ENCODE assay signal across 20 mouse cellular contexts in genomic region chr9:118318357-118319140, GRCm38 (mm10).
DNase-seq lines count a peak whose midpoint lies in the region; ATAC-seq and TF ChIP-seq lines count a peak whose summit lies in the region.
"Had no signal": no experiment of that assay in that cellular context is flagged by ENCODE, and none has a peak within 500 bp of the region (broad histone marks: within the 10 kb centered on the region; RNA-seq: fewer than 3 reads in every experiment).

No protein-coding gene starts in this region.

- no peak overlapping the region for H3K4me2 ChIP-seq in forebrain, embryonic 11.5 days (ENCODE audit: low read depth, low read length, severe bottlenecking)
- H3K4me2 ChIP-seq in hindbrain, embryonic 13.5 days: no peak overlapping the region
- no peak overlapping the region; the same call in 1 of the 2 replicates for H3K4me2 ChIP-seq in midbrain, embryonic 16.5 days (ENCODE audit: low read length)
- H3K4me2 ChIP-seq in liver, embryonic 11.5 days: no peak overlapping the region
- H3K4me2 ChIP-seq: embryonic facial prominence, embryonic 12.5 days; heart, embryonic 12.5 days; limb, embryonic 15.5 days had no signal

- TF ChIP-seq CTCF in brain, embryonic 14.5 days (IDR thresholded peaks at IDR 0.05; ENCODE audit: borderline replicate concordance, extremely low read depth, insufficient read depth, insufficient read length): no peak

- H3K27me3 ChIP-seq in forebrain, embryonic 11.5 days (ENCODE audit: control insufficient read depth, insufficient read depth, low read length): peaks cover 7% of the 10 kb centered on the region; the same call in 1 of the 2 replicates
- H3K27me3 ChIP-seq in hindbrain, embryonic 13.5 days: 0 out of 2 replicates have a peak, but pooled peaks cover 12% of the 10 kb centered on the region
- H3K27me3 ChIP-seq in midbrain, embryonic 16.5 days (ENCODE audit: control insufficient read depth, insufficient read depth, low read depth, low read length): peaks cover 10% of the 10 kb centered on the region; the same call in 1 of the 2 replicates
- no peaks in the 10 kb centered on the region for H3K27me3 ChIP-seq in liver, embryonic 11.5 days (replicated peaks; ENCODE audit: control insufficient read depth, insufficient read depth, low read length)
- H3K27me3 ChIP-seq: embryonic facial prominence, embryonic 12.5 days; heart, embryonic 12.5 days; limb, embryonic 15.5 days had no signal

- H3K27ac ChIP-seq in forebrain, embryonic 11.5 days (ENCODE audit: low read depth, low read length): peak overlapping the region; percentile 72
- H3K27ac ChIP-seq in hindbrain, embryonic 13.5 days: peak overlapping the region; percentile 18; the same call in 1 of the 2 replicates
- H3K27ac ChIP-seq in midbrain, embryonic 16.5 days (ENCODE audit: low read length): no peak overlapping the region
- H3K27ac ChIP-seq in liver, embryonic 11.5 days (ENCODE audit: low read depth, low read length): no peak overlapping the region
- H3K27ac ChIP-seq: embryonic facial prominence, embryonic 12.5 days; limb, embryonic 15.5 days; macrophage had no signal

- H3K4me3 ChIP-seq in forebrain, embryonic 11.5 days (ENCODE audit: low read depth, low read length): no peak overlapping the region
- H3K4me3 ChIP-seq in hindbrain, embryonic 13.5 days: no peak overlapping the region
- H3K4me3 ChIP-seq in midbrain, embryonic 16.5 days (ENCODE audit: low read depth, low read length): no peak overlapping the region
- H3K4me3 ChIP-seq in liver, embryonic 11.5 days (ENCODE audit: low read depth, low read length): no peak overlapping the region
- H3K4me3 ChIP-seq: embryonic facial prominence, embryonic 12.5 days; heart, embryonic 12.5 days; limb, embryonic 15.5 days had no signal

- peak; percentile 95 for ATAC-seq in forebrain, embryonic 11.5 days (replicated peaks; ENCODE audit: low FRiP score)
- ATAC-seq in hindbrain, embryonic 13.5 days (ENCODE audit: low FRiP score): peak; percentile 43; the same call in 1 of the 2 replicates
- ATAC-seq in midbrain, embryonic 16.5 days: peak; percentile 82
- ATAC-seq in liver, embryonic 11.5 days (replicated peaks; ENCODE audit: low FRiP score): no peak
- ATAC-seq: intestine, postnatal 0 days had no signal

- no peak for TF ChIP-seq POLR2A in brain, embryonic 14.5 days (IDR thresholded peaks at IDR 0.05; ENCODE audit: borderline replicate concordance, extremely low read depth, insufficient read depth, insufficient read length, poor library complexity, severe bottlenecking)

- H3K4me1 ChIP-seq in forebrain, embryonic 11.5 days (replicated peaks; ENCODE audit: control insufficient read depth, insufficient read depth, low read length): peaks cover 13% of the 10 kb centered on the region
- H3K4me1 ChIP-seq in hindbrain, embryonic 13.5 days (replicated peaks): peaks cover 10% of the 10 kb centered on the region
- peaks cover 2% of the 10 kb centered on the region; the same call in 1 of the 2 replicates for H3K4me1 ChIP-seq in midbrain, embryonic 16.5 days (ENCODE audit: control insufficient read depth, insufficient read depth, low read length)
- no peaks in the 10 kb centered on the region for H3K4me1 ChIP-seq in liver, embryonic 11.5 days (replicated peaks; ENCODE audit: control insufficient read depth, insufficient read depth, low read length)
- H3K4me1 ChIP-seq: embryonic facial prominence, embryonic 12.5 days; heart, embryonic 12.5 days; limb, embryonic 15.5 days had no signal

- peak; percentile 96 for DNase-seq in brain, embryonic 14.5 days (ENCODE audit: low read depth)
- DNase-seq in forebrain, embryonic 11.5 days (ENCODE audit: low spot score): peak; percentile 82
- DNase-seq in cerebellum, postnatal 4 days (ENCODE audit: low spot score in 2 of 2): no peak
- DNase-seq in kidney, postnatal 25 days: no peak
- no peak for DNase-seq in B cell, adult 2 months
- DNase-seq in liver, embryonic 11.5 days (ENCODE audit: low spot score): no peak
- DNase-seq: adrenal gland, adult 2 months; cerebellum, adult 2 months; gastrocnemius, postnatal 14 days; heart, postnatal 36 days; kidney, postnatal 36 days; lung, adult 18-20 months had no signal

- H3K36me3 ChIP-seq in forebrain, embryonic 11.5 days (ENCODE audit: control insufficient read depth, insufficient read depth, low read length): no peaks in the 10 kb centered on the region
- H3K36me3 ChIP-seq in hindbrain, embryonic 13.5 days: no peaks in the 10 kb centered on the region
- H3K36me3 ChIP-seq in midbrain, embryonic 16.5 days (ENCODE audit: control insufficient read depth, insufficient read depth, low read length): no peaks in the 10 kb centered on the region
- H3K36me3 ChIP-seq in liver, embryonic 11.5 days (ENCODE audit: control insufficient read depth, insufficient read depth, low read length): no peaks in the 10 kb centered on the region
- H3K36me3 ChIP-seq: embryonic facial prominence, embryonic 12.5 days; G1E; heart, embryonic 12.5 days; limb, embryonic 15.5 days had no signal

- 35% methylated on average over 18 of the region's 18 CpGs for WGBS in forebrain, embryonic 11.5 days
- 65% methylated on average over 18 of the region's 18 CpGs for WGBS in hindbrain, embryonic 13.5 days
- 29% methylated on average over 18 of the region's 18 CpGs for WGBS in midbrain, embryonic 16.5 days
- WGBS in liver, embryonic 11.5 days: 83% methylated on average over 18 of the region's 18 CpGs

- no peaks in the 10 kb centered on the region for H3K9me3 ChIP-seq in forebrain, embryonic 11.5 days (ENCODE audit: control insufficient read depth, low read length)
- H3K9me3 ChIP-seq in hindbrain, embryonic 13.5 days: no peaks in the 10 kb centered on the region
- no peaks in the 10 kb centered on the region for H3K9me3 ChIP-seq in midbrain, embryonic 16.5 days (replicated peaks; ENCODE audit: control insufficient read depth, low read length, poor library complexity, severe bottlenecking)
- H3K9me3 ChIP-seq in liver, embryonic 11.5 days (ENCODE audit: control insufficient read depth, low read length): no peaks in the 10 kb centered on the region
- H3K9me3 ChIP-seq: embryonic facial prominence, embryonic 12.5 days; heart, embryonic 12.5 days; limb, embryonic 15.5 days had no signal

- H3K9ac ChIP-seq in forebrain, embryonic 11.5 days (ENCODE audit: low read length): no peak overlapping the region
- H3K9ac ChIP-seq in hindbrain, embryonic 13.5 days: no peak overlapping the region
- no peak overlapping the region for H3K9ac ChIP-seq in midbrain, embryonic 16.5 days (ENCODE audit: low read depth, low read length)
- no peak overlapping the region for H3K9ac ChIP-seq in liver, embryonic 11.5 days (ENCODE audit: low read depth, low read length)
- H3K9ac ChIP-seq: embryonic facial prominence, embryonic 12.5 days; heart, embryonic 12.5 days; limb, embryonic 15.5 days had no signal

Comparison
In these comparisons a context has a peak if more than half of its experiments do, and no peak if none do; other contexts are left out.
1. DNase-seq: peak in brain, embryonic 14.5 days (single experiment) and forebrain, embryonic 11.5 days (single experiment); none in cerebellum, postnatal 4 days (0 of 2), kidney, postnatal 25 days (0 of 2), B cell, adult 2 months (0 of 2) and liver, embryonic 11.5 days (single experiment).
2. H3K27ac ChIP-seq: peak in forebrain, embryonic 11.5 days (single experiment) and hindbrain, embryonic 13.5 days (single experiment); none in midbrain, embryonic 16.5 days (single experiment) and liver, embryonic 11.5 days (single experiment).